Mouse (Mus musculus): Measurements from ENCODE around the gene Dnaja2. TPM values are rescaled to one million over a fixed set of nuclear protein-coding genes. Genes with fewer than 3 reads are reported as not detected.

The Dnaja2 gene
- polyA plus RNA-seq, 1 experiment from 2014 or later: 154 TPM

DNA sequence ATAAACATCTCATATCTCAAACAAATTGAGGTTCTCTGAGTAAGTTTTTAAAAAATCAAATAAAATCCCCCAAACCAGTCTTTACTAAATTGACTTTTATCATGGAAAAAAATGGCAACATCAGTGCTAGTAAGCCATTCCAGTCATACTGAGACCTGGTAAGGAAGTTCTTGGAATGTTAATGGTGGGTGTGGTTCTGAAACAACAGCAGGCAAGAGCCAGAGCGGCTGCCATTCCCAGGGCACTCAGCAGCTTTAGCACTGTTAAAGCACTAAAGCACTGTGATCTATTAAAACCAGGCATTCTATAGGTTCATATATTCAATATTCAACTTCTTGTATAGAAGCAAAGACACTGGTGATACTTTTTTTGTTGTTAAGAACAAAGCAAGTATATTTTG, 35.1 kb upstream of the Dnaja2 start:
- Histone ChIP-seq H3K27ac (ENCODE audit: poor library complexity, severe bottlenecking) (no peak overlapping the region), H3K4me2 (no peak overlapping the region), H3K4me1 (replicated peaks) (0 out of 2 replicates have a peak, but pooled peaks cover 6% of the 10 kb centered on the region), H3K9ac (no peak overlapping the region), H3K4me3 (no peak overlapping the region), H3K9me3 (replicated peaks) (no peaks in the 10 kb centered on the region), H3K36me3 (no peaks in the 10 kb centered on the region), H3K27me3 (replicated peaks) (no peaks in the 10 kb centered on the region)
- ATAC-seq (ENCODE audit: insufficient number of reproducible peaks, low FRiP score): no peak
- 78% methylated on average over 1 of the region's 1 CpGs for WGBS

DNA sequence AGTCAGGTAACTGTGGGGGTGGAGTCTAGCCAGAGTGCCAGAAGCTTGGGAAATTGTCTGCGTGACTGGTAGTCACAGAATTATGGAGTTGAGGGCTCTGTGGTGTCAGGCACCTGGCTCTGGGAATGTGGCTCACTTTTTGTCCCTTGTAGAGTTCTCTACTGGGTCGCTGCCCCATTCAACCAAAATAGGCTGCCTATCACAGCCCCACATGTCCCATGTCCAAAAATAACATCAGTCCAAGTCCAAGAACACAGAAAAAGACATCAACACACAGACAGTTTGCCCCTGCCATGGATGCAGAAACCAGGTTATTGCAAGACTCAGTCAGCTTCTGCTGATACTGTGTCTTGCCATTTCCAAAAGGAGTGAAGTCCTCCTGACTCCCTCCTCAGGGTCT, 33.5 kb upstream of the Dnaja2 start:
- WGBS: 71% methylated on average over 2 of the region's 2 CpGs
- Histone ChIP-seq H3K36me3 (no peaks in the 10 kb centered on the region), H3K9me3 (replicated peaks) (no peaks in the 10 kb centered on the region), H3K27ac (ENCODE audit: poor library complexity, severe bottlenecking) (no peak overlapping the region), H3K27me3 (replicated peaks) (no peaks in the 10 kb centered on the region), H3K4me2 (no peak overlapping the region), H3K9ac (no peak overlapping the region), H3K4me3 (no peak overlapping the region), H3K4me1 (replicated peaks) (0 out of 2 replicates have a peak, but pooled peaks cover 6% of the 10 kb centered on the region)
- no peak for ATAC-seq (ENCODE audit: insufficient number of reproducible peaks, low FRiP score)

DNA sequence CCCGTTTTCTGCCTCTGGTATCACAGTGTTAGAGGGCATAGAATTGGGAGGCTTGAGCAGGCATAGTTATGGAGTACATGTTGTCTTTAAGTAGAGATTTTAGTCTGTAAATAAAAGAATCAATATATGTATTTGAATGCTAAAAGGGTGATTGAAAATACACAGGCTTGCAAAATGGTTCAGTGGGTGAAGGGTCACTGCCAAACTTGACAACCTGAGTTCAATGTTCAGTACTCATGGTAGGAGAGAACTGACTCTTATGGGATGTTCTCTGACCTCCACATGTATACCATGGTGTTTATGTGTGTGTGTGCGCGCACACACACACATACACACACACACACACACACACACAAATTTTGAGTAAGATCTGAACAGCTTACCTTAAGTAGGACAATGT, 22.5 kb upstream of the Dnaja2 start:
- no peak overlapping the region for H3K4me3 ChIP-seq
- WGBS: 86% methylated on average over 3 of the region's 3 CpGs
- no peaks in the 10 kb centered on the region for H3K4me1 ChIP-seq (replicated peaks)
- ATAC-seq (ENCODE audit: insufficient number of reproducible peaks, low FRiP score): no peak
- H3K27me3 ChIP-seq (replicated peaks): no peaks in the 10 kb centered on the region
- no peak overlapping the region for H3K9ac ChIP-seq
- H3K36me3 ChIP-seq: no peaks in the 10 kb centered on the region
- H3K9me3 ChIP-seq (replicated peaks): no peaks in the 10 kb centered on the region
- H3K4me2 ChIP-seq: no peak overlapping the region
- H3K27ac ChIP-seq (ENCODE audit: poor library complexity, severe bottlenecking): no peak overlapping the region

DNA sequence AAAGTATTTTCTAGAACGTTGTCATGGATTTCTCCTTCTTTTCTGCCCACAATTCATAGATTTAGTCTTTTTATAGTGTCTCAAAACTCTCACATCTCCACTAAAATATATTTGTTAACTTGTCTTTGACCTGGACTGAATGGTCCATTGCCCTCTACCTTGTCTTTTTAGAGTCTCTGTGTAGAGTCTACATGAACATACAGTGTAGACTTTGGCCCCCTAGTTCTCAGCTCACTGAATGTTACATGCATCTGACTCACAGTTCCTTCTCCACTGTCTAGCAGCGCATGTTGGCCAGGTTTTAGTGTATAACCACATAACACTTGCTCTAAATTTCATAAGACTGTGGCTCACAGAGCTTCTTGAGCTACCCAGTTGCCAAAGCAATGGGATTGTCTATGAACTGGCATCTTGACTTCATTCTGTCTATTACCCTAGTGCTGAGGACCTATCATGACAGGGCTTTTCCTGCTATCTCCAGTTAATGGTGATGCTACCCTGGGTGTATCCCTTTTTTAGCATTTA, 18.9 kb upstream of the Dnaja2 start:
- WGBS: 75% methylated on average over 2 of the region's 2 CpGs
- no peak overlapping the region for H3K4me2 ChIP-seq
- no peaks in the 10 kb centered on the region for H3K27me3 ChIP-seq (replicated peaks)
- no peak for ATAC-seq (ENCODE audit: insufficient number of reproducible peaks, low FRiP score)
- no peak overlapping the region for H3K9ac ChIP-seq
- no peaks in the 10 kb centered on the region for H3K9me3 ChIP-seq (replicated peaks)
- no peaks in the 10 kb centered on the region for H3K4me1 ChIP-seq (replicated peaks)
- no peak overlapping the region for H3K27ac ChIP-seq (ENCODE audit: poor library complexity, severe bottlenecking)
- no peak overlapping the region for H3K4me3 ChIP-seq
- H3K36me3 ChIP-seq: no peaks in the 10 kb centered on the region

DNA sequence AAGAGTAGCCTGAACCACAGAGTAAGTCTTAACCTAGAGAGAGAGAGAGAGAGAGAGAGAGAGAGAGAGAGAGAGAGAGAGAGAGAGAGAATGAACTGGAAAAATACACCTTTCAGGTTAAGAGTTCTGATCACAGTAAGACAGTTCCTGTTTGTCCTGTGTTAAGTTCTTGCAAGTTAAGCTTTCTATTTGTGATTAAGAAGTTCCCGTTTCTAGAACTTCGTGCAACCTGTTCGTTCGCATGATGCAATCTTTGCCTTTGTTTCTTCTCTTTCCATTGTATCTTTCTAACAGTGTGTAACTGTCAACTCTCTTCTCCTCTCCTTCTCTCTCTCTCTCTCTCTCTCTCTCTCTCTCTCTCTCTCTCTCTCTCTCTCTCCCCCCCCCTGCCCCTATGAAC, 15.3 kb upstream of the Dnaja2 start:
- no peak for ATAC-seq (ENCODE audit: insufficient number of reproducible peaks, low FRiP score)
- no peak overlapping the region for H3K4me2 ChIP-seq
- no peaks in the 10 kb centered on the region for H3K9me3 ChIP-seq (replicated peaks)
- no peaks in the 10 kb centered on the region for H3K4me1 ChIP-seq (replicated peaks)
- H3K36me3 ChIP-seq: no peaks in the 10 kb centered on the region
- no peak overlapping the region for H3K27ac ChIP-seq (ENCODE audit: poor library complexity, severe bottlenecking)
- no peak overlapping the region for H3K9ac ChIP-seq
- no peak overlapping the region for H3K4me3 ChIP-seq
- H3K27me3 ChIP-seq (replicated peaks): no peaks in the 10 kb centered on the region
- 84% methylated on average over 4 of the region's 4 CpGs for WGBS

DNA sequence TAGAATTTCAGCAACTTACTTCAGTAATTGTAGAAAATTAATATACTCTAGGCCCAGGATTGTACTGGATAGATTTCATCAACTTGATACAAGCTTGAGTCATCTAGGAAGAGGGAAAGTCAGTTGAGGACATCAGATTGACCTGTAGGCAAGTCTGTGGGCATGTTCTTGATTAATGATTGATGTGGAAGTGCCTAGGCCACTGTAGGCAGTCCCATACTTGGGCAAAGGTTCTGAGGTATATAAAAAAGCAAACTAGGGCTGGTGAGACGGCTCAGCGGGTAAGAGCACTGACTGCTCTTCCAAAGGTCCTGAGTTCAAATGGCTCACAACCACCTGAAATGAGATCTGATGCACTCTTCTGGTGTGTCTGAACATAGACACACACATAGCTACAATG, 12.7 kb upstream of the Dnaja2 start:
- Histone ChIP-seq H3K4me3 (no peak overlapping the region), H3K9ac (no peak overlapping the region), H3K9me3 (replicated peaks) (no peaks in the 10 kb centered on the region), H3K27me3 (replicated peaks) (no peaks in the 10 kb centered on the region), H3K4me1 (replicated peaks) (no peaks in the 10 kb centered on the region), H3K4me2 (no peak overlapping the region), H3K36me3 (no peaks in the 10 kb centered on the region), H3K27ac (ENCODE audit: poor library complexity, severe bottlenecking) (no peak overlapping the region)
- WGBS: 83% methylated on average over 2 of the region's 2 CpGs
- ATAC-seq (ENCODE audit: insufficient number of reproducible peaks, low FRiP score): no peak

DNA sequence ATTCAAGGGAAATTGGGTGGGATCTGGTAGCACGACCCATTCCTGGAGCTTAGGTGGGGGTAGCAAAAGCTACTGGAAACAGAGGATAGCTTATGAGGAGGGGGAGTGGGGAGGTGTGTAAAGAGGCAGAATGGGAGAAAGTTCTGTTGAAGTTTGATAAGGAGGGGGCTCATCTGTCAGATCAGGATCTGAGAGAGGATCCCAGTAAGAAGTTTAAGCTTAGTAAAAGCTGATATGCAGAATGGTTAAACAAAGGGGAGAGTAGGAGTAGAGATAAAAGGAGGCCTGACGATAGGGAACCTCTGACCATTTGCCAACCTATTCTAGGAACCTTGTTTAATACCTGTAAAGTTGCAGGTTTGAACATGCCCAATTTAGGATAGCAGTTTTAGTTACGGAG, 10.0 kb upstream of the Dnaja2 start:
- WGBS: 51% methylated on average over 3 of the region's 3 CpGs
- H3K36me3 ChIP-seq: no peaks in the 10 kb centered on the region
- no peak overlapping the region for H3K4me3 ChIP-seq
- H3K27me3 ChIP-seq (replicated peaks): no peaks in the 10 kb centered on the region
- H3K4me1 ChIP-seq (replicated peaks): no peaks in the 10 kb centered on the region
- H3K4me2 ChIP-seq: no peak overlapping the region
- H3K27ac ChIP-seq (ENCODE audit: poor library complexity, severe bottlenecking): no peak overlapping the region
- no peaks in the 10 kb centered on the region for H3K9me3 ChIP-seq (replicated peaks)
- ATAC-seq (ENCODE audit: insufficient number of reproducible peaks, low FRiP score): no peak
- no peak overlapping the region for H3K9ac ChIP-seq

DNA sequence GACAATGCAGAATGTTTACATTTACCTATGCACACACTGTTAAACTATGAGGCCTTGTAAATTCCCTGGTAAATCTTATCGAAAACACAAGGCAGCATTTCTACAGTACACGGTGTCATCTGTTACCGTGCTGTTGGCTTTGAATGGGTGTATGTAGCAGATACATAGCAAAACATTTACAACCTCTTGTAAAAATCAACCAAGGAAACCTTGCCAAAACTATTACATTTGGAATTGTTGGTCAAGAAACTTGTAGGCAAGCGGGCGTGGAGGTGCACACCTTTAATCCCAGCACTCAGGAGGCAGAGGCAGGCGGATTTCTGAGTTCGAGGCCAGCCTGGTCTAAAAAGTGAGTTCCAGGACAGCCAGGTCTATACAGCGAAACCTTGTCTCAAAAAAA, 8.2 kb upstream of the Dnaja2 start:
- H3K4me1 ChIP-seq (replicated peaks): no peaks in the 10 kb centered on the region
- no peaks in the 10 kb centered on the region for H3K9me3 ChIP-seq (replicated peaks)
- no peak overlapping the region for H3K4me2 ChIP-seq
- H3K36me3 ChIP-seq: no peaks in the 10 kb centered on the region
- no peak overlapping the region for H3K27ac ChIP-seq (ENCODE audit: poor library complexity, severe bottlenecking)
- no peaks in the 10 kb centered on the region for H3K27me3 ChIP-seq (replicated peaks)
- no peak for ATAC-seq (ENCODE audit: insufficient number of reproducible peaks, low FRiP score)
- no peak overlapping the region for H3K9ac ChIP-seq
- WGBS: 90% methylated on average over 8 of the region's 8 CpGs
- H3K4me3 ChIP-seq: no peak overlapping the region

DNA sequence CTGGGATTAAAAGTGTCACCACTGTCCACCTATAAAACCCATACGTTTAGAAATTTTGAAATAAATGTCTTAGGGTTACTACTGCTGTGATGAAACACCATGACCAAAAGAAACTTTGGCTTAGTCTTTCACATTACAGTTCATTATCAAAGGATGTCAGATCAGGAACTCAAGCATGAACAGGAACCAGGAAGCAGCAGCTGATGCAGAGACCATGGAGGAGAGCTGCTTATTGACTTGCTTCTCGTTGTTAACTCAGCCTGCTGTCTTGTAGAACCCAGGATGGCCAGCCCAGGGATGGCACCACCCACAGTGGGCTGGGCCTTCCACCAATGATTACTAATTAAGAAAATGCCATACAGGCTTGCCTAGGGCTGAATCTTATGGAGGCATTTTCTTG, 4.8 kb upstream of the Dnaja2 start:
- Histone ChIP-seq H3K4me1 (replicated peaks) (no peaks in the 10 kb centered on the region), H3K36me3 (no peaks in the 10 kb centered on the region), H3K9me3 (replicated peaks) (no peaks in the 10 kb centered on the region), H3K4me2 (no peak overlapping the region), H3K4me3 (no peak overlapping the region), H3K27me3 (replicated peaks) (no peaks in the 10 kb centered on the region), H3K9ac (no peak overlapping the region), H3K27ac (ENCODE audit: poor library complexity, severe bottlenecking) (no peak overlapping the region)
- ATAC-seq (ENCODE audit: insufficient number of reproducible peaks, low FRiP score): no peak
- WGBS: 60% methylated on average over 2 of the region's 2 CpGs

DNA sequence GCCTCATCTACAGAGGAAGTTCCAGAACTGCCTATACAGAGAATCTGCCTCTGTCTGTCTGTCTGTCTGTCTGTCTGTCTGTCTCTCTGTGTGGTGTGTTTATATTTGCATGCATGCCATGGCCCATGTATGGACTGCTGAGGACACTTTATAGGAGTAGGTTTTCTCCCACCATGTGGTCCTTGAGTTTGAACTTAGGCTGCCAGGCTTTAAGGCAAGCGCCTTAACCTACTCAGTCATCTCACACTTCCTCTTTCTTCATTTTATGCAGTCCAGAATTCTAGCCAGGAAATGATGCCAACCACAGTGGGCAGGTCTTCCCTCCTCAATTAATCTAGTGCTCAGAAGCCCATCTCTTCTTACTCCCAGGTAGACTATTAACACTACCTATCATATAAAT, 4.1 kb upstream of the Dnaja2 start:
- no peaks in the 10 kb centered on the region for H3K36me3 ChIP-seq
- no peak overlapping the region for H3K4me3 ChIP-seq
- no peaks in the 10 kb centered on the region for H3K9me3 ChIP-seq (replicated peaks)
- H3K4me2 ChIP-seq: no peak overlapping the region
- no peak for ATAC-seq (ENCODE audit: insufficient number of reproducible peaks, low FRiP score)
- no peak overlapping the region for H3K9ac ChIP-seq
- no peaks in the 10 kb centered on the region for H3K4me1 ChIP-seq (replicated peaks)
- 96% methylated on average over 1 of the region's 1 CpGs for WGBS
- no peak overlapping the region for H3K27ac ChIP-seq (ENCODE audit: poor library complexity, severe bottlenecking)
- H3K27me3 ChIP-seq (replicated peaks): no peaks in the 10 kb centered on the region

DNA sequence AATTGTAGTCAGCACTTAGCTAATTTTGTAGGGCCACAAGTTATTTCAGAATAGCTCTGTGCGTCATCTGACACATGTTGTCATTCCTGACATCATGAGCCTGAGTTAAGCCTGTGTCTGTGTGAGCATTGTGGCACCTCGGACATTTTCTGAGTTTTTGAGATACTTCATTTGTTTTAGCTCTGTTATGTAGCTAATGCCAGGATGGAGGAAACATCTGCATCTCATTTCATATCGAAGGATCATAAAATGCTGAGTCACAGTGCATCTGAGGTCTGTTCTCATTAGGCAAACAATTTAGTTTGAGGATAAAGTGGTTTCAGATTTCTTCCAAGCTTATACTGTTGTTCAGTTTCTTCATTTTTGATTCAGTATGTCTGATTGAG, 2.5 kb upstream of the Dnaja2 start:
- H3K27me3 ChIP-seq (replicated peaks): no peaks in the 10 kb centered on the region
- no peaks in the 10 kb centered on the region for H3K9me3 ChIP-seq (replicated peaks)
- H3K4me1 ChIP-seq (replicated peaks): peaks cover 6% of the 10 kb centered on the region; the same call in 1 of the 2 replicates
- H3K36me3 ChIP-seq: peaks cover 5% of the 10 kb centered on the region; the same call in 1 of the 2 replicates
- no peak overlapping the region for H3K9ac ChIP-seq
- no peak overlapping the region for H3K4me2 ChIP-seq
- ATAC-seq (ENCODE audit: insufficient number of reproducible peaks, low FRiP score): no peak
- WGBS: 74% methylated on average over 3 of the region's 3 CpGs
- H3K4me3 ChIP-seq: no peak overlapping the region
- H3K27ac ChIP-seq (ENCODE audit: poor library complexity, severe bottlenecking): no peak overlapping the region

DNA sequence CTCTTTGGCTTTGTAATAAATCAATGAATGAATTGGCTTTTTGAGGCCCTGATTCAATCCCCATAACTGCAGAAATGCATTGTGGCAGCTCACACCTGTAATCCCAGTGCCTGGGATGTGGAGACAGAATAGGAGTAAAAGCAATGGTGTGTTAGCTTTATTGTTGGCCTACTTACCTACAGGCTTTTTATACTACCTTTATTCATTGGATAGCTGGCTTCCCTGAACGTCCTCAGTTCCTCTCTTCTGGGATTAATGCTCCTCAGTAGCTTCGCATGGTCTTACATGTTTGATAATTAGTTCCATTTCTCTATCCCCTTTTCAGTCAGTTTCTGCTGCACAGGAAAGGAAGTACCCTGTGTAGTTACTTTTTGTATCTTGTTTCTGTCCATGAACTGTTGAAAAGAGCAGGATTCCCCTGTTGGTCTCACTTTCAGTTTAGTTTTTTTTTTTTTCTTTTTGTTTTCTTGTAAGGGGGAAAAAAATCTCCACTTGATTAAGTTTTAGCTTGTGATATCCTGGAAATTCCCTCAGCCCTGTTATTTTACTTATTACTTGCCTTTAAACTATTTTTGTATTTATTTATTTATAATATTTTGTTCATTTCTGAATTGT, 1.9 kb upstream of the Dnaja2 start:
- no peak for ATAC-seq (ENCODE audit: insufficient number of reproducible peaks, low FRiP score)
- Histone ChIP-seq H3K9me3 (replicated peaks) (no peaks in the 10 kb centered on the region), H3K27me3 (replicated peaks) (no peaks in the 10 kb centered on the region), H3K4me2 (no peak overlapping the region), H3K27ac (ENCODE audit: poor library complexity, severe bottlenecking) (no peak overlapping the region), H3K36me3 (peaks cover 9% of the 10 kb centered on the region), H3K4me3 (no peak overlapping the region), H3K4me1 (replicated peaks) (peaks cover 7% of the 10 kb centered on the region), H3K9ac (no peak overlapping the region)
- WGBS: 74% methylated on average over 2 of the region's 2 CpGs
